Mouse (Mus musculus) CH12.LX (cell line): ENCODE measurements around the gene Cldn10. TPM values are rescaled to one million over a fixed set of nuclear protein-coding genes. Genes with fewer than 3 reads are reported as not detected.

Experiments
- DNase-seq: peaks from one replicate; pipeline ENCODE4 v3.0.0-alpha.2; 2013; ENCODE audit errors: extremely low read depth
- H3K27ac ChIP-seq: 2 replicates; pipeline ENCODE4 v1.5.1; 2012; ENCODE audit warnings: low read depth, mild to moderate bottlenecking, control low read depth, moderate library complexity; ENCODE audit not compliant: insufficient read depth
- H3K27me3 ChIP-seq: replicated peaks from 2 replicates; pipeline ENCODE3; 2012; ENCODE audit warnings: inconsistent platforms
- H3K36me3 ChIP-seq, 2 experiments: replicated peaks in 1 of 2; 2 replicates each; pipeline versions ENCODE3 to v1.6.1; 2012; ENCODE audit warnings: inconsistent platforms in 1 of 2, low read length in 1 of 2, mild to moderate bottlenecking in 1 of 2, mixed read lengths in 1 of 2, moderate library complexity in 1 of 2; ENCODE audit not compliant: control insufficient read depth in 1 of 2, insufficient read depth in 1 of 2
- H3K4me1 ChIP-seq, 2 experiments: 2 replicates each; pipeline ENCODE4 v1.6.1; 2012; ENCODE audit warnings: inconsistent platforms in 1 of 2, moderate library complexity in 1 of 2; ENCODE audit not compliant: insufficient read depth in 2 of 2, control insufficient read depth in 1 of 2
- H3K4me2 ChIP-seq: 2 replicates; pipeline ENCODE4 v1.6.1; 2012; ENCODE audit warnings: low read depth, mild to moderate bottlenecking, control low read depth; ENCODE audit not compliant: poor library complexity, insufficient read depth, severe bottlenecking
- H3K4me3 ChIP-seq, 3 experiments: fragments of 150-350 bp in 1 of 3; sonication (generic) in 1 of 3; replicated peaks in 1 of 3; 2 replicates each; pipeline versions ENCODE3 to v1.5.1; 2011 to 2012; ENCODE audit warnings: low read depth in 2 of 3, low read length in 2 of 3, mild to moderate bottlenecking in 2 of 3, moderate library complexity in 2 of 3, control low read depth in 1 of 3, improper control_type of control experiment in 1 of 3, inconsistent platforms in 1 of 3, mixed read lengths in 1 of 3; ENCODE audit not compliant: poor library complexity in 1 of 3
- H3K79me2 ChIP-seq: replicated peaks from 2 replicates; pipeline ENCODE4 v1.6.1; 2012; ENCODE audit warnings: mild to moderate bottlenecking, moderate library complexity; ENCODE audit not compliant: control insufficient read depth, poor library complexity, insufficient read depth, severe bottlenecking; ENCODE audit errors: extremely low read depth
- H3K9ac ChIP-seq: 2 replicates; pipeline ENCODE4 v1.6.1; 2012; ENCODE audit warnings: low read depth, mild to moderate bottlenecking, control low read depth, moderate library complexity; ENCODE audit not compliant: insufficient read depth
- H3K9me3 ChIP-seq: replicated peaks from 2 replicates; pipeline ENCODE3; 2012; ENCODE audit warnings: low read length, inconsistent platforms, mixed read lengths
- BHLHE40 ChIP-seq: IDR thresholded peaks from 2 replicates; pipeline ENCODE4 v1.6.1; 2011; ENCODE audit warnings: mild to moderate bottlenecking, low read depth, low read length, improper control_type of control experiment
- CHD1 ChIP-seq: IDR thresholded peaks from 2 replicates; pipeline ENCODE4 v1.6.1; 2012; ENCODE audit warnings: low read depth, low read length, improper control_type of control experiment, inconsistent platforms
- CHD2 ChIP-seq: IDR thresholded peaks from 2 replicates; pipeline ENCODE4 v1.6.1; 2011; ENCODE audit warnings: low read length, improper control_type of control experiment
- CTCF ChIP-seq, 2 experiments: IDR thresholded peaks in 1 of 2; conservative IDR thresholded peaks in 1 of 2; 2 replicates each; pipeline ENCODE4 v1.5.1; 2011 to 2012; ENCODE audit warnings: low read depth in 2 of 2, low read length in 2 of 2, improper control_type of control experiment in 1 of 2, inconsistent platforms in 1 of 2, mild to moderate bottlenecking in 1 of 2, moderate library complexity in 1 of 2
- KAT2A ChIP-seq: IDR thresholded peaks from 2 replicates; pipeline ENCODE4 v1.6.1; 2012; ENCODE audit warnings: low read length, improper control_type of control experiment, inconsistent platforms; ENCODE audit not compliant: insufficient replicate concordance
- MAFK ChIP-seq: IDR thresholded peaks from 2 replicates; pipeline ENCODE4 v1.6.1; 2011; ENCODE audit warnings: low read length, improper control_type of control experiment; ENCODE audit not compliant: insufficient replicate concordance
- MAZ ChIP-seq: IDR thresholded peaks from 2 replicates; pipeline ENCODE4 v1.6.1; 2012; ENCODE audit warnings: low read depth, mild to moderate bottlenecking, inconsistent platforms, low read length, improper control_type of control experiment, moderate library complexity
- MEF2A ChIP-seq: IDR thresholded peaks from 2 replicates; pipeline ENCODE4 v1.6.1; 2014; ENCODE audit warnings: low read depth, mild to moderate bottlenecking, inconsistent platforms, low read length, improper control_type of control experiment, borderline replicate concordance
- MXI1 ChIP-seq: IDR thresholded peaks from 2 replicates; pipeline ENCODE4 v1.6.1; 2011; ENCODE audit warnings: mild to moderate bottlenecking, low read depth, low read length, improper control_type of control experiment
- NELFE ChIP-seq: IDR thresholded peaks from 2 replicates; pipeline ENCODE4 v1.6.1; 2011; ENCODE audit warnings: low read depth, low read length, improper control_type of control experiment
- RAD21 ChIP-seq: IDR thresholded peaks from 2 replicates; pipeline ENCODE4 v1.6.1; 2011; ENCODE audit warnings: low read depth, mild to moderate bottlenecking, low read length, improper control_type of control experiment, moderate library complexity
- RCOR1 ChIP-seq: conservative IDR thresholded peaks from 2 replicates; pipeline ENCODE4 v1.6.1; 2012; ENCODE audit warnings: low read depth, mild to moderate bottlenecking, inconsistent platforms, low read length, improper control_type of control experiment
- SIN3A ChIP-seq: IDR thresholded peaks from 2 replicates; pipeline ENCODE4 v1.6.1; 2012; ENCODE audit warnings: low read length, improper control_type of control experiment, inconsistent platforms
- SMC3 ChIP-seq: IDR thresholded peaks from 2 replicates; pipeline ENCODE4 v1.6.1; 2011; ENCODE audit warnings: low read depth, low read length, improper control_type of control experiment
- TCF12 ChIP-seq: IDR thresholded peaks from 2 replicates; pipeline ENCODE4 v1.6.1; 2014; ENCODE audit warnings: low read depth, mild to moderate bottlenecking, inconsistent platforms, low read length, improper control_type of control experiment
- UBTF ChIP-seq: IDR thresholded peaks from 2 replicates; pipeline ENCODE4 v1.6.1; 2012; ENCODE audit warnings: low read depth, mild to moderate bottlenecking, inconsistent platforms, low read length, improper control_type of control experiment, moderate library complexity
- ZC3H11A ChIP-seq: IDR thresholded peaks from 2 replicates; pipeline ENCODE4 v1.6.1; 2012; ENCODE audit warnings: low read depth, mild to moderate bottlenecking, inconsistent platforms, low read length, improper control_type of control experiment
- dilution Hi-C: fragments of 300-500 bp; cut with MboI; formaldehyde crosslinking; loops from 2 replicates; pipeline ENCODE4 v1.14.3; 2020; ENCODE audit warnings: low sequenced_read_pairs; ENCODE audit not compliant: extremely low pct_unique_long_range_greater_than_20kb, extremely low pct_ligation_motif_present
- in situ Hi-C: fragments of 300-500 bp; cut with MboI; formaldehyde crosslinking; loops from 3 replicates; pipeline ENCODE4 v1.14.3; 2019; ENCODE audit warnings: low sequenced_read_pairs, low pct_ligation_motif_present, low pct_unique_long_range_greater_than_20kb, mixed read lengths
- polyA plus RNA-seq: library from polyadenylated mRNA; unstranded; fragments of >175 nt; gene quantifications from 2 replicates; pipeline ENCODE4 v1.2.1, GENCODE M21; 2012; ENCODE audit warnings: low read depth; ENCODE audit not compliant: insufficient read length
- total RNA-seq, 2 experiments: library from RNA; depleted of rRNA; stranded (reverse); fragments of 300-350 nt in 1 of 2; fragments of >200 nt in 1 of 2; gene quantifications; 2 replicates each; pipeline ENCODE4 v1.2.3; 2012 to 2014

The Cldn10 gene
- total and polyA plus RNA-seq, 3 experiments = not detected

GRCm38 (mm10) chr14:118895655-118896054, 107.9 kb downstream of the Cldn10 start:
- Histone ChIP-seq H3K4me1 (peaks cover 3 to 15% of the 10 kb centered on the region in 2 experiments), H3K4me2 (no peak overlapping the region), H3K9ac (no peak overlapping the region), H3K9me3 (peaks cover under 1% of the 10 kb centered on the region), H3K4me3 (no peak overlapping the region), H3K79me2 (no peaks in the 10 kb centered on the region), H3K27ac (no peak overlapping the region), H3K27me3 (no peaks in the 10 kb centered on the region), H3K36me3 (no peaks in the 10 kb centered on the region)
- in situ Hi-C loops = no loop called here
- DNase-seq = no peak
- TF ChIP-seq MXI1 (no peak), CHD1 (no peak), NELFE (no peak), MAFK (no peak), MAZ (no peak), CTCF (conservative IDR thresholded peaks at IDR 0.05 in 1 of 2, IDR thresholded peaks at IDR 0.05 in 1 of 2; ENCODE audit: low read depth in 2 of 2, low read length in 2 of 2) (no peak), BHLHE40 (no peak)
- dilution Hi-C loops = no loop called here

GRCm38 (mm10) chr14:118899940-118900339, 112.2 kb downstream of the Cldn10 start:
- Histone ChIP-seq H3K79me2 (no peaks in the 10 kb centered on the region), H3K4me2 (no peak overlapping the region), H3K36me3 (no peaks in the 10 kb centered on the region), H3K27me3 (no peaks in the 10 kb centered on the region), H3K27ac (no peak overlapping the region)
- dilution Hi-C loops = no loop called here
- no peak for DNase-seq
- no peak for TF ChIP-seq CHD2
- TF ChIP-seq CTCF (conservative IDR thresholded peaks at IDR 0.05 in 1 of 2, IDR thresholded peaks at IDR 0.05 in 1 of 2; ENCODE audit: low read depth in 2 of 2, low read length in 2 of 2) = peak in 1 of 2 experiments; percentile 59; a peak in 2 of 4 replicates
- TF ChIP-seq ZC3H11A = no peak
- no peak for TF ChIP-seq SIN3A
- no peak for TF ChIP-seq RCOR1
- TF ChIP-seq MEF2A = no peak
- TF ChIP-seq SMC3 = peak; percentile 46
- TF ChIP-seq RAD21 = peak; percentile 51
- no peak for TF ChIP-seq BHLHE40
- TF ChIP-seq TCF12 = no peak
- TF ChIP-seq, all 38 proteins: peak for 3
- peaks cover 3 to 15% of the 10 kb centered on the region in 2 experiments for H3K4me1 ChIP-seq
- peaks cover 6% of the 10 kb centered on the region for H3K9me3 ChIP-seq
- H3K4me3 ChIP-seq = no peak overlapping the region
- in situ Hi-C loops = no loop called here
- no peak overlapping the region for H3K9ac ChIP-seq

- H3K27ac ChIP-seq = no peak overlapping the region
Measured at GRCm38 (mm10) chr14:118900911-118901310, 113.2 kb downstream of the Cldn10 start.

More at GRCm38 (mm10) chr14:118900911-118901310, 113.2 kb downstream of the Cldn10 start:
- peak; percentile 9; the same call in 1 of the 2 replicates for TF ChIP-seq SMC3
- TF ChIP-seq CTCF (conservative IDR thresholded peaks at IDR 0.05 in 1 of 2, IDR thresholded peaks at IDR 0.05 in 1 of 2; ENCODE audit: low read depth in 2 of 2, low read length in 2 of 2) = peak in 1 of 2 experiments; percentile 32; a peak in 2 of 4 replicates
- no peak for TF ChIP-seq UBTF
- no peak for TF ChIP-seq KAT2A
- Histone ChIP-seq H3K79me2 (no peaks in the 10 kb centered on the region), H3K4me2 (no peak overlapping the region), H3K36me3 (no peaks in the 10 kb centered on the region), H3K27me3 (no peaks in the 10 kb centered on the region), H3K4me3 (no peak overlapping the region), H3K4me1 (peaks cover 3 to 15% of the 10 kb centered on the region in 2 experiments), H3K9ac (no peak overlapping the region), H3K9me3 (peaks cover 6% of the 10 kb centered on the region)
- in situ Hi-C loops = no loop called here
- dilution Hi-C loops = no loop called here
- DNase-seq = no peak
